Mouse (Mus musculus): ENCODE measurements around the gene Bbs4. TPM values are rescaled to one million over a fixed set of nuclear protein-coding genes. Genes with fewer than 3 reads are reported as not detected.

Bbs4 gene
- total and polyA plus RNA-seq, 3 experiments = 4.0 to 5.6 TPM; not detected in 1

DNA sequence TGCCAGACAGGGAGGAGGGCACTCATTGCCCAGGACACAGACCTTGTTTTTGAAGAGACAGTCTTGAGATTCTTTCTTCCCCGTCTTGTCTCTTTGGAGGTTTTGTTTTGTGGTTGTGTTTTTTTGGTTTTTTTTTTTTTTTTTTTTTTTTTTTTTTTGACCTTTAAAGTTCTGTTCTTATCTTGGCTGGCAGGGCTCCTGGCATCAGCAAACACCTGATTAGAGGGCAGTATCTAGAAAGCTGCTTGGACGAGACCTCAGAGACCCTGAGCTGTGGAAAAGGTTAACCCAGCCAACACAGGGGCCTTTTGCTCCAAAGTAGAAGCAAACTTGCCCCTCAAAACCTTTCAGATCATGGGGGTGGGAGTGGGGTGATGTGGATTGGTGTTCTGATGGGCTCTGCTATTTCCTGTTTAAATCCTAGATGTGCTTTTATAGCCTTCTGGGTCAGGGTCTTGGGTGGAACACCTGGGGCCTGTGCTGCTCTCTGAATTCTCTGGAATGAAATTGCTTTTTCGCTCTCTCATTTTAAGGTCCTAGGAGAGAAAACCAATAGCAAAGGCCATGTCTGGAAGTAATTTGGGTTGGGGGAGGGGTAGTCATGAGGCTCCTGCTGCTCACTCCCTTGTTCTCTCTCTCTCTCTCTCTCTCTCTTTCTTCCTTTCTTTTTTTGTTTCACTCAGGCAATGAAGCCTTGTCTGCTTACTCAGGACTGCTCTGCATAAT, 64.5 kb downstream of the Bbs4 start:
- no peaks in the 10 kb centered on the region for H3K9me3 ChIP-seq (replicated peaks; ENCODE audit: insufficient read depth, low read length)
- H3K9ac ChIP-seq (ENCODE audit: control insufficient read depth, low read depth, low read length, poor library complexity, severe bottlenecking) = no peak overlapping the region
- DNase-seq (ENCODE audit: low read depth, low spot score) = no peak
- no peaks in the 10 kb centered on the region for H3K27me3 ChIP-seq (ENCODE audit: control insufficient read depth in 1 of 2, insufficient read depth in 2 of 2, low read length in 2 of 2)
- H3K79me2 ChIP-seq (ENCODE audit: control insufficient read depth, insufficient read depth, low read length, poor library complexity) = peaks cover 12% of the 10 kb centered on the region
- peaks cover 19 to 46% of the 10 kb centered on the region in 2 experiments for H3K4me1 ChIP-seq (ENCODE audit: control insufficient read depth in 1 of 2, insufficient read depth in 2 of 2, low read length in 2 of 2)
- no peak overlapping the region for H3K4me3 ChIP-seq (ENCODE audit: control insufficient read depth in 1 of 2, insufficient read depth in 1 of 2, low read depth in 2 of 2, low read length in 2 of 2)
- peaks cover 0 to 55% of the 10 kb centered on the region in 2 experiments; a peak in 2 of 4 replicates for H3K36me3 ChIP-seq (ENCODE audit: control insufficient read depth in 1 of 2, insufficient read depth in 2 of 2, low read length in 2 of 2)
- no peak overlapping the region for H3K27ac ChIP-seq (ENCODE audit: control insufficient read depth, low read depth, low read length)
- TF ChIP-seq NELFE (IDR thresholded peaks at IDR 0.05; ENCODE audit: low read depth, low read length) = no peak
- peak; percentile 92; the same call in 1 of the 2 replicates for TF ChIP-seq ZNF384 (IDR thresholded peaks at IDR 0.05; ENCODE audit: low read depth, low read length)
- TF ChIP-seq POLR2AphosphoS2 (IDR thresholded peaks at IDR 0.05; ENCODE audit: low read length) = no peak
- TF ChIP-seq GATA1 (IDR thresholded peaks at IDR 0.05; ENCODE audit: low read depth, low read length) = peak; percentile 48; the same call in 1 of the 2 replicates
- TF ChIP-seq SIN3A (IDR thresholded peaks at IDR 0.05; ENCODE audit: low read length) = 0 out of 2 replicates have a peak, but pooled peaks have one; percentile 33
- TF ChIP-seq TAL1 (IDR thresholded peaks at IDR 0.05; ENCODE audit: low read length) = no peak
- no peak for TF ChIP-seq MYB (IDR thresholded peaks at IDR 0.05; ENCODE audit: low read depth, low read length)
- TF ChIP-seq TCF12 (IDR thresholded peaks at IDR 0.05; ENCODE audit: low read depth, low read length) = peak; percentile 55; the same call in 1 of the 2 replicates
- peak; percentile 45; the same call in 1 of the 2 replicates for TF ChIP-seq ETS1 (IDR thresholded peaks at IDR 0.05; ENCODE audit: low read depth, low read length)
- peak; percentile 19 to 58; a peak in 3 of 4 replicates for TF ChIP-seq EP300 (IDR thresholded peaks at IDR 0.05; ENCODE audit: low read depth in 1 of 2, low read length in 2 of 2)

DNA sequence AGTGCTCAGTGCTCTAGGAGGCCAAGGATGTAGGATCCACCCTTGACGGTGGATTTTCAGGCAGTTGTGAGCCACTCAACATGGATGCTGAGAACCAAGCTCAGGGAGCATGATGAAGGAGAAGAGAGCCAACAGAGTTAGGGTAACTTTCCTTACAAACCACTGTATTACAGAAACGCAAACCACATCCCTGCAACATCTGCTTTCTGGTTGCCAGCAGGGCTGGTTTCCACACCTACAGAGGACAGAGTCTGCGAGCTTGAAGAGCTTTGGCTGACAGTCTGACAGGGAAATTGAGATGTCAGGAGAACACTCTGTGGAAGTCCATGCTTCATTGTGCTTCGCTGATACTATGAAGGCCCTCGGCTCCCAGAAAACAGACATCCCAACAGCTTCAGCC, 65.2 kb downstream of the Bbs4 start:
- Histone ChIP-seq H3K27ac (ENCODE audit: control insufficient read depth, low read depth, low read length) (no peak overlapping the region), H3K27me3 (ENCODE audit: control insufficient read depth in 1 of 2, insufficient read depth in 2 of 2, low read length in 2 of 2) (no peaks in the 10 kb centered on the region), H3K9me3 (replicated peaks; ENCODE audit: insufficient read depth, low read length) (no peaks in the 10 kb centered on the region), H3K36me3 (ENCODE audit: control insufficient read depth in 1 of 2, insufficient read depth in 2 of 2, low read length in 2 of 2) (peaks cover 0 to 47% of the 10 kb centered on the region in 2 experiments; a peak in 2 of 4 replicates), H3K4me3 (ENCODE audit: control insufficient read depth in 1 of 2, insufficient read depth in 1 of 2, low read depth in 2 of 2, low read length in 2 of 2) (no peak overlapping the region), H3K4me1 (ENCODE audit: control insufficient read depth in 1 of 2, insufficient read depth in 2 of 2, low read length in 2 of 2) (peaks cover 16 to 39% of the 10 kb centered on the region in 2 experiments), H3K79me2 (ENCODE audit: control insufficient read depth, insufficient read depth, low read length, poor library complexity) (peaks cover 12% of the 10 kb centered on the region), H3K9ac (ENCODE audit: control insufficient read depth, low read depth, low read length, poor library complexity, severe bottlenecking) (no peak overlapping the region)
- TF ChIP-seq NRF1 (IDR thresholded peaks at IDR 0.05; ENCODE audit: insufficient read depth, low read depth, low read length, poor library complexity, severe bottlenecking) = no peak
- no peak for TF ChIP-seq POLR2A (IDR thresholded peaks at IDR 0.05; ENCODE audit: control insufficient read depth in 1 of 2, insufficient read depth in 1 of 2, low read depth in 1 of 2, low read length in 2 of 2, poor library complexity in 1 of 2)
- no peak for TF ChIP-seq BHLHE40 (IDR thresholded peaks at IDR 0.05; ENCODE audit: borderline replicate concordance, low read depth, low read length)
- TF ChIP-seq SIN3A (IDR thresholded peaks at IDR 0.05; ENCODE audit: low read length) = no peak
- no peak for TF ChIP-seq CTCF (IDR thresholded peaks at IDR 0.05 in 2 of 3, conservative IDR thresholded peaks at IDR 0.05 in 1 of 3; ENCODE audit: control insufficient read depth in 1 of 3, insufficient read depth in 1 of 3, low read depth in 2 of 3, low read length in 3 of 3, poor library complexity in 1 of 3, severe bottlenecking in 1 of 3)
- TF ChIP-seq ZMIZ1 (IDR thresholded peaks at IDR 0.05; ENCODE audit: low read depth, low read length) = no peak
- TF ChIP-seq MAFK (IDR thresholded peaks at IDR 0.05; ENCODE audit: borderline replicate concordance, low read depth, low read length) = no peak
- TF ChIP-seq TCF12 (IDR thresholded peaks at IDR 0.05; ENCODE audit: low read depth, low read length) = no peak
- no peak for TF ChIP-seq USF2 (IDR thresholded peaks at IDR 0.05; ENCODE audit: borderline replicate concordance in 1 of 2, insufficient read depth in 1 of 2, low read depth in 1 of 2, low read length in 2 of 2)
- no peak for TF ChIP-seq GATA1 (IDR thresholded peaks at IDR 0.05; ENCODE audit: low read depth, low read length)
- TF ChIP-seq E2F4 (IDR thresholded peaks at IDR 0.05; ENCODE audit: borderline replicate concordance, low read depth, low read length) = no peak
- no peak for TF ChIP-seq ZC3H11A (IDR thresholded peaks at IDR 0.05; ENCODE audit: low read depth, low read length)
- no peak for TF ChIP-seq MEF2A (IDR thresholded peaks at IDR 0.05; ENCODE audit: extremely low read depth, insufficient replicate concordance, low read depth, low read length, poor library complexity, severe bottlenecking)
- no peak for TF ChIP-seq ZKSCAN1 (IDR thresholded peaks at IDR 0.05; ENCODE audit: low read depth, low read length)
- no peak for DNase-seq (ENCODE audit: low read depth, low spot score)
